Mouse (Mus musculus): ENCODE results near the gene Tk1. TPM values are rescaled to one million over a fixed set of nuclear protein-coding genes. Genes with fewer than 3 reads are reported as not detected.

Gene Tk1
- polyA plus RNA-seq, 1 experiment from 2014 or later, result 86.0 TPM

- H3K27ac ChIP-seq (ENCODE audit: low read depth, low read length), result no peak overlapping the region
- no peak for DNase-seq (ENCODE audit: low spot score)
Observed at GRCm38 (mm10) chr11:117768725-117769682, 56.9 kb downstream of the Tk1 start.

GRCm38 (mm10) chr11:117766275-117766674, 59.6 kb downstream of the Tk1 start:
- no peak overlapping the region for H3K4me3 ChIP-seq (ENCODE audit: low read depth, low read length)
- no peak overlapping the region for H3K4me2 ChIP-seq (ENCODE audit: low read depth)
- H3K36me3 ChIP-seq (ENCODE audit: control insufficient read depth, insufficient read depth, low read length), result peaks cover 9% of the 10 kb centered on the region
- 88% methylated on average over 3 of the region's 3 CpGs for WGBS
- H3K9ac ChIP-seq (ENCODE audit: low read length), result no peak overlapping the region
- no peaks in the 10 kb centered on the region; the same call in 1 of the 2 replicates for H3K4me1 ChIP-seq (ENCODE audit: control insufficient read depth, insufficient read depth, low read length)
- H3K27me3 ChIP-seq (ENCODE audit: control insufficient read depth, insufficient read depth, low read length), result no peaks in the 10 kb centered on the region
- DNase-seq (ENCODE audit: low spot score), result no peak
- H3K9me3 ChIP-seq (ENCODE audit: control insufficient read depth, low read length), result no peaks in the 10 kb centered on the region
- no peak overlapping the region for H3K27ac ChIP-seq (ENCODE audit: low read depth, low read length)
- no peak for ATAC-seq (ENCODE audit: insufficient read depth, low FRiP score, low TSS enrichment)

More at GRCm38 (mm10) chr11:117768725-117769682, 56.9 kb downstream of the Tk1 start:
- Histone ChIP-seq H3K9ac (ENCODE audit: low read length) (no peak overlapping the region), H3K27me3 (ENCODE audit: control insufficient read depth, insufficient read depth, low read length) (no peaks in the 10 kb centered on the region), H3K4me1 (ENCODE audit: control insufficient read depth, insufficient read depth, low read length) (no peaks in the 10 kb centered on the region; the same call in 1 of the 2 replicates), H3K36me3 (ENCODE audit: control insufficient read depth, insufficient read depth, low read length) (peaks cover 3% of the 10 kb centered on the region), H3K9me3 (ENCODE audit: control insufficient read depth, low read length) (no peaks in the 10 kb centered on the region), H3K4me2 (ENCODE audit: low read depth) (no peak overlapping the region), H3K4me3 (ENCODE audit: low read depth, low read length) (no peak overlapping the region)
- no peak for ATAC-seq (ENCODE audit: insufficient read depth, low FRiP score, low TSS enrichment)
- WGBS, result 88% methylated on average over 20 of the region's 20 CpGs

Other genes starting within 250 kb of the Tk1 start
- gene Tnrc6c, start 171.8 kb downstream of the Tk1 start, polyA plus RNA-seq (2014; fragmentation: Nextera tagmentation; extraction: Ambion mirVana), result 17.1 and 18.2 TPM in 2 replicates
- 1.0 and 1.8 TPM in 2 replicates for gene Tmc8, start 44.0 kb downstream of the Tk1 start, polyA plus RNA-seq (2014; fragmentation: Nextera tagmentation; extraction: Ambion mirVana)
- gene Tmc6, start 43.9 kb downstream of the Tk1 start, polyA plus RNA-seq (2014; fragmentation: Nextera tagmentation; extraction: Ambion mirVana), result 14.1 and 14.3 TPM in 2 replicates
- 0.65 and 0.91 TPM in 2 replicates for gene 6030468B19Rik, start 28.4 kb downstream of the Tk1 start, polyA plus RNA-seq (2014; fragmentation: Nextera tagmentation; extraction: Ambion mirVana)
- 0.64 TPM in 1 of 2 replicates, not detected in the other for gene Gm20708, start 16.4 kb downstream of the Tk1 start, polyA plus RNA-seq (2014; fragmentation: Nextera tagmentation; extraction: Ambion mirVana)
- 29.9 and 30.3 TPM in 2 replicates for gene Syngr2, start 16.4 kb downstream of the Tk1 start, polyA plus RNA-seq (2014; fragmentation: Nextera tagmentation; extraction: Ambion mirVana)
- gene Afmid, start 168 bp downstream of the Tk1 start, polyA plus RNA-seq (2014; fragmentation: Nextera tagmentation; extraction: Ambion mirVana), result 2.3 and 3.0 TPM in 2 replicates
- gene Birc5, start 23.2 kb upstream of the Tk1 start, polyA plus RNA-seq (2014; fragmentation: Nextera tagmentation; extraction: Ambion mirVana), result 287 and 308 TPM in 2 replicates
- gene Tmem235, start 34.7 kb upstream of the Tk1 start, polyA plus RNA-seq (2014; fragmentation: Nextera tagmentation; extraction: Ambion mirVana), result not detected in 2 replicates
- 2.7 TPM in 2 replicates for gene Tha1, start 47.4 kb upstream of the Tk1 start, polyA plus RNA-seq (2014; fragmentation: Nextera tagmentation; extraction: Ambion mirVana)
- gene Socs3, start 144.0 kb upstream of the Tk1 start, polyA plus RNA-seq (2014; fragmentation: Nextera tagmentation; extraction: Ambion mirVana), result 3.7 and 5.1 TPM in 2 replicates
- 40.9 and 45.9 TPM in 2 replicates for gene Pgs1, start 160.2 kb upstream of the Tk1 start, polyA plus RNA-seq (2014; fragmentation: Nextera tagmentation; extraction: Ambion mirVana)